Mouse (Mus musculus) intestine, postnatal 0 days (tissue): Measurements from ENCODE around the gene Thap3. TPM values are rescaled to one million over a fixed set of nuclear protein-coding genes. Genes with fewer than 3 reads are reported as not detected.

Experiments used
- ATAC-seq: fragments of 200-750 bp; cut with Nextera tagmentation; 2 replicates; pipeline ENCODE4 v1.8.0; 2017; ENCODE audit warnings: mild to moderate bottlenecking, moderate TSS enrichment, moderate library complexity
- H3K27ac ChIP-seq: fragments of 300-500 bp; sonication (generic); 2 replicates; pipeline ENCODE4 v1.5.1; 2014; ENCODE audit warnings: mild to moderate bottlenecking, low read depth, low read length, moderate library complexity
- H3K27me3 ChIP-seq: fragments of 300-500 bp; sonication (generic); replicated peaks from 2 replicates; pipeline ENCODE4 v1.6.1; 2014; ENCODE audit warnings: low read length, mixed read lengths; ENCODE audit not compliant: control insufficient read depth, insufficient read depth
- H3K36me3 ChIP-seq: fragments of 300-500 bp; sonication (generic); 2 replicates; pipeline ENCODE4 v1.6.1; 2014; ENCODE audit warnings: mild to moderate bottlenecking, moderate library complexity; ENCODE audit not compliant: control insufficient read depth, insufficient read depth
- H3K4me1 ChIP-seq: fragments of 300-500 bp; sonication (generic); replicated peaks from 2 replicates; pipeline ENCODE4 v1.6.1; 2014; ENCODE audit warnings: antibody characterized with exemption, low read length, mixed read lengths; ENCODE audit not compliant: control insufficient read depth, insufficient read depth
- H3K4me2 ChIP-seq: fragments of 300-500 bp; sonication (generic); replicated peaks from 2 replicates; pipeline ENCODE4 v1.6.1; 2014; ENCODE audit warnings: low read depth, mild to moderate bottlenecking, moderate library complexity
- H3K4me3 ChIP-seq: fragments of 300-500 bp; sonication (generic); 2 replicates; pipeline ENCODE4 v1.5.1; 2014; ENCODE audit warnings: low read depth, low read length
- H3K9ac ChIP-seq: fragments of 300-500 bp; sonication (generic); 2 replicates; pipeline ENCODE4 v1.6.1; 2014; ENCODE audit warnings: mild to moderate bottlenecking, low read depth, low read length
- H3K9me3 ChIP-seq: fragments of 300-500 bp; sonication (generic); 2 replicates; pipeline ENCODE4 v1.6.1; 2016; ENCODE audit warnings: mixed run types; ENCODE audit not compliant: control insufficient read depth
- CTCF ChIP-seq: sonication (generic); IDR thresholded peaks from 2 replicates; pipeline ENCODE4 v1.5.1; 2016; ENCODE audit warnings: low read depth, mild to moderate bottlenecking, control low read depth, antibody characterized with exemption, moderate library complexity
- WGBS: fragments of 180-500 bp; shearing (Covaris S2); extraction: QIAGEN DNeasy Blood & Tissue Kit; methylation state at CpG from one replicate; pipeline ENCODE4 v1.1.7; 2014; 5-methylcytosine and 5-hydroxymethylcytosine counted together
- polyA plus RNA-seq: library from polyadenylated mRNA; unstranded; fragments of >200 nt; fragmentation: Nextera tagmentation; extraction: Ambion mirVana; gene quantifications from 2 replicates; pipeline ENCODE4 v1.2.1, GENCODE M21; 2015

The Thap3 gene
- polyA plus RNA-seq, 1 experiment from 2014 or later = 15.4 TPM

GRCm38 (mm10) chr4:151996951-151997222, 8.1 kb upstream of the Thap3 start:
- H3K27me3 ChIP-seq = no peaks in the 10 kb centered on the region
- no peaks in the 10 kb centered on the region for H3K9me3 ChIP-seq
- peak overlapping the region; percentile 91 for H3K27ac ChIP-seq
- no peak for ATAC-seq
- WGBS = 2% methylated on average over 13 of the region's 13 CpGs
- TF ChIP-seq CTCF = no peak
- H3K4me3 ChIP-seq = peak overlapping the region; percentile 97
- peak overlapping the region; percentile 93 for H3K4me2 ChIP-seq
- H3K4me1 ChIP-seq = no peaks in the 10 kb centered on the region
- H3K9ac ChIP-seq = peak overlapping the region; percentile 67
- peaks cover 6% of the 10 kb centered on the region for H3K36me3 ChIP-seq

DNA sequence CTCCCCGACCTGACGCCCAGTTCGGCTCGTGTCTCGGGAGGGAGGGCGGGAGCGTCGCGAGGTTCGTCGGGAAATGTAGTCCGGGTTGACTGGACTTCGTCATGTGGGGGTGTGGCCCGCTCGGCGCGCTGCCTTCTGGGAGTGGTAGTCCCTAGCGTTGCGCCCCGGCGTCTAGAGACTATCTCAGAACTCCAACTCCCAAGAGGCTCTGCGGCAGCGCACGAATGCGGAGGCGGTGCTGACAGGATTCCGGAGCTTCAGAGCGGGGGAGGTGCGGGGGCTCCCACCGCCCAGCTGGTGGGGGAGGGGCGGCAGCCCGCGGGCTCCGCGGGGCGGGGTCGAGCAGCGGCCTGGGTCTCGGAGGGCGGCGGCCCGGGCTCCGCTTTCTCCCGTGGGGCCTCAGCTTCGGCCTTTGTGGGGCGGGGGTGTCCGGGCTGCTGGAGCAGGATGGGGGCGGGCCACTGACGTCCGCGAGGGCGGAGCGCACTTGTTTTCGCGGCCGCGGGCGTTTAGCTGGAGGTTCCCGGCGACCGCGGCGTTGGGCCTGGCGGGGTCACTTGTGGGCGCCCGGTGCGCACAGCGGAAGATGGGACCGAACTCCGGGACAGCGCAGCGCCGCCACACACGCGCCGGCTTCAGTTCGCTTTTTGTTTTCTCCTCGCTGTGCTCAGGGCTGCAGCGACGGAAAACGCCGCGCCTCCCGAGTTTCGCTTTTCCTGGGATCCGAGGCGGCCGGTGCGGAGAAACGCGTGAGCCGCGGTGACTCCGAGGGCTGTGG, 7.6 kb upstream of the Thap3 start, which contains the start of gene Phf13:
Gene Phf13, minus strand, starts transcription at position 86 of the 778 bp plus-strand sequence.
- Histone ChIP-seq H3K9ac (peak within 1 kb of the TSS; percentile 89), H3K27ac (peak within 1 kb of the TSS; percentile 91), H3K27me3 (no peaks in the 10 kb centered on the region), H3K4me3 (peak within 1 kb of the TSS; percentile 97), H3K4me2 (peak within 1 kb of the TSS; percentile 93), H3K4me1 (no peaks in the 10 kb centered on the region), H3K9me3 (no peaks in the 10 kb centered on the region), H3K36me3 (peaks cover 12% of the 10 kb centered on the region)
- TF ChIP-seq CTCF = peak; percentile 33
- under 1% methylated on average over 84 of the region's 94 CpGs for WGBS
- peak; percentile 97 for ATAC-seq

DNA sequence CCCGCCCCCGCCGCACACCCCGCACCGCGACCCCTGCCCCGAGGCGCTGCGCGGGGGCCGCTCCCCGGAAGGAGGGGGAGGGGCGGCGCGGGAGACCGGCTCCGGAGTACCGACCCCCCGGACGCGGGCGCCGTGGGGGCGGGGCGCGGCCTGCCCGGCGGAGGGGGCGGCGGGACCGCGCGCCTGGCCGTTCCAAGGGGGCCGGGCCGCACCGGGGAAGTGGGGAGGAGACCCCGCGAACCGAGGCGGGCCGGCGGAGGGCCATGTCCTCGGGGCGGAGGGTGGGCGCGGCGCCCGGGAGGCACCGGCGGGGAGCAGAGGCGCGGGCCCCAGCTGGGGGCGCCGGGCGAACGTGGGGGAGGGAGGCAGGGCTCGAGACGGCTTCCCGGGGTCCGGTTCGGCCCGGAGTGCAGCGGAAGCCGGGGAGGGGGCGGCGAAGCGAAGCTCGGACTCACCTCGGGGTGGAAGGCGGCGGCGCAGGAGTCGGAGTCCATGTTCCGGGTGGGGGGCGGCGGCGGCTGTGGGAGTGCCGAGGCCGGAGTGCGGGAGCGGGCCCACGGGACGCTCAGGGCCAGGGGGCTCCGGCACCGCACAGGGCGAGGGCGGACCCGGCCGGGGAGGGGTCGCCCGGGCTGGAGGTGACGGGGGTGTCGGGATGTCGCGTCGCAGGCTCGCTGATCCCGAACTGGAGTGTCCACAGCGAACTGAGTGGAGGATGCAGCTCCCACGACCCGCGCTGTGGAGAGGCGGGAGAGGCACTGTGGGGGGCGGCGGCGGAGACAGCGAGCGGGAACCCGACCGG, 6.8 kb upstream of the Thap3 start:
- Histone ChIP-seq H3K9ac (peak overlapping the region; percentile 89), H3K4me2 (peak overlapping the region; percentile 93), H3K36me3 (peaks cover 19% of the 10 kb centered on the region), H3K4me3 (peak overlapping the region; percentile 97), H3K9me3 (no peaks in the 10 kb centered on the region), H3K4me1 (no peaks in the 10 kb centered on the region), H3K27ac (peak overlapping the region; percentile 91), H3K27me3 (no peaks in the 10 kb centered on the region)
- WGBS = under 1% methylated on average over 97 of the region's 111 CpGs
- ATAC-seq = peak; percentile 20; the same call in 1 of the 2 replicates
- no peak for TF ChIP-seq CTCF

DNA sequence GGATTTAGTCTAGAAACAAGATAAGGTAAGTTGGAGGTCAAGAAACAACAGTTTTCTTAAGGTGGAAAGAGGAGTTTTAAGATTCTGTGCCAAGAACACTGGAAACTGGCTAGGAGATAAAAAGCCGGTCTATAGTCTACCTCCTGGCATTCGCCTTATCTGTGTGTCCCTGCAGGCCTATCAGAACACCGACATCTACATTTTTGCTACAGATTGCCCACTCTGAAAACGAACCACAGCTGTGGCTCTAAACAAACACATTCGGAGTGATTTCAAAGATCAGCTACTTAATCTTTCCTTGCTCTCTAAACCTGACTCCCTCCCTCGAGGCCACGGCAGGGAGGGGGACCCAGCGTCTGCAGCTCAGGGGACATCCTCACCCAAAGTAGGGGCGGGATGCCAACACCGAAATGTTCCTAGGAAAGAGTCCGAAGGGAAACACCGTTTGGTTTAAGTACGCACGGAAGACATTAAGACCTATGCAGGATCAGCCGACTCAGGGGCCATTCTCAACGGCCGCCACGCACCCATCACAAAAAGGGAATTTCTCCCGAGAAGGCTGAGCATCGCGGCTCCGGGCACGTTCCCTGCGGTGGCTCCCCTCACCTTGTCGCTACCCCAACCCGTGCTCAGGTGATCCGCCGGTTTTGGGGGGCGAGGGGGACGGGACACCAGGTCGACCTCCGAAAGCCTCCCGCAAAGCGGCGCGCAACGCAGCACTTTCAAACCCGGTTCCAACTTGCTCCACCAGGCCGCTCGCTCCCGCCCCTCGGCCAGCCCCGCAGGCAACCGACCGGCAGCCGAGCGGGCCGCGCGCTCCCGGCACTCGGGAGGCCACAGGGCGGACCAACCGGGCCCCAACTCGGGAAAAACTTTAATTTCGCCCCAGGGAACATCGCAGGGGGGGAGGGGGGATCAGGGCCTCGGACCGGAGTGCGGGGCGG, 5.7 kb upstream of the Thap3 start:
- Histone ChIP-seq H3K9ac (peak overlapping the region; percentile 89), H3K27ac (peak overlapping the region; percentile 91), H3K36me3 (peaks cover 22% of the 10 kb centered on the region), H3K4me3 (peak overlapping the region; percentile 97), H3K9me3 (no peaks in the 10 kb centered on the region), H3K27me3 (no peaks in the 10 kb centered on the region), H3K4me2 (peak overlapping the region; percentile 93), H3K4me1 (no peaks in the 10 kb centered on the region)
- no peak for TF ChIP-seq CTCF
- WGBS = 4% methylated on average over 56 of the region's 61 CpGs
- ATAC-seq = no peak

DNA sequence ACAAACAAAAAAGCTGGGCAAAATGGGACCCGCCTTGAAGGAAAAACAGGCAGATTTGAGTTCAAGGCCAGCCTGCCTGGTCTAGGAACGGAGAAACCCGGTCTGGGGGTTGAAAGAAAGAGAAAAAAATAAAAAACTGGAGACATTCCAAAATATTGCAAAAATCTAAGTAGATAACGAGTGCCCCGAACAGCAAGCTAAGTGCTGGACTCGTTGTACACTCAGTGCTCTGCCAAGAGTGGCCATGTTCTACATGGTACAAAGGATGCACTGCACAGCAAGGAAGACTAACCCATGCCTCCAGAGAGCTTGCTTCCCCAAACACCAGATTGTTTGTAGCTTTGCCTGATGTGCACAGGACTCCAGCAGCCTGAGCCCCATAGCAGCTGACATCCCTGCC, 4.2 kb upstream of the Thap3 start:
- Histone ChIP-seq H3K9ac (no peak overlapping the region), H3K4me1 (no peaks in the 10 kb centered on the region), H3K27ac (no peak overlapping the region), H3K36me3 (peaks cover 22% of the 10 kb centered on the region), H3K9me3 (no peaks in the 10 kb centered on the region), H3K27me3 (no peaks in the 10 kb centered on the region), H3K4me3 (no peak overlapping the region), H3K4me2 (no peak overlapping the region)
- 73% methylated on average over 6 of the region's 6 CpGs for WGBS
- no peak for TF ChIP-seq CTCF
- no peak for ATAC-seq
